Mouse (Mus musculus): ENCODE measurements around the gene Wdr48.
A peak's percentile ranks its signal among the peaks of the same experiment; 100 is the strongest.

Wdr48 gene

GRCm38 (mm10) chr9:119948804-119949203, 54.1 kb downstream of the Wdr48 start:
- Histone ChIP-seq H3K4me1 (replicated peaks; ENCODE audit: low read depth, low read length) (peaks cover 24% of the 10 kb centered on the region), H3K4me3 (replicated peaks; ENCODE audit: low read length) (no peak overlapping the region), H3K9me3 (ENCODE audit: low read length) (no peaks in the 10 kb centered on the region), H3K27me3 (ENCODE audit: insufficient read depth, low read length) (no peaks in the 10 kb centered on the region), H3K36me3 (ENCODE audit: insufficient read depth, low read length) (no peaks in the 10 kb centered on the region)
- TF ChIP-seq POU5F1 (IDR thresholded peaks at IDR 0.05; ENCODE audit: borderline replicate concordance, low read length) (no peak), NANOG (IDR thresholded peaks at IDR 0.05; ENCODE audit: borderline replicate concordance, low read length) (no peak), CTCF (conservative IDR thresholded peaks at IDR 0.05; ENCODE audit: low read length) (no peak)

GRCm38 (mm10) chr9:119950434-119950833, 55.8 kb downstream of the Wdr48 start:
- no peak for TF ChIP-seq NANOG (IDR thresholded peaks at IDR 0.05; ENCODE audit: borderline replicate concordance, low read length)
- TF ChIP-seq CTCF (conservative IDR thresholded peaks at IDR 0.05; ENCODE audit: low read length): no peak
- no peak for TF ChIP-seq POU5F1 (IDR thresholded peaks at IDR 0.05; ENCODE audit: borderline replicate concordance, low read length)
- H3K4me3 ChIP-seq (replicated peaks; ENCODE audit: low read length): no peak overlapping the region
- H3K4me1 ChIP-seq (replicated peaks; ENCODE audit: low read depth, low read length): peaks cover 25% of the 10 kb centered on the region
- no peaks in the 10 kb centered on the region for H3K27me3 ChIP-seq (ENCODE audit: insufficient read depth, low read length)
- no peaks in the 10 kb centered on the region for H3K36me3 ChIP-seq (ENCODE audit: insufficient read depth, low read length)
- H3K9me3 ChIP-seq (ENCODE audit: low read length): no peaks in the 10 kb centered on the region

GRCm38 (mm10) chr9:119951388-119951787, 56.7 kb downstream of the Wdr48 start:
- H3K4me1 ChIP-seq (replicated peaks; ENCODE audit: low read depth, low read length): peaks cover 23% of the 10 kb centered on the region
- H3K36me3 ChIP-seq (ENCODE audit: insufficient read depth, low read length): no peaks in the 10 kb centered on the region
- no peaks in the 10 kb centered on the region for H3K9me3 ChIP-seq (ENCODE audit: low read length)
- H3K27me3 ChIP-seq (ENCODE audit: insufficient read depth, low read length): no peaks in the 10 kb centered on the region
- no peak overlapping the region for H3K4me3 ChIP-seq (replicated peaks; ENCODE audit: low read length)
- no peak for TF ChIP-seq CTCF (conservative IDR thresholded peaks at IDR 0.05; ENCODE audit: low read length)

- H3K27me3 ChIP-seq (ENCODE audit: insufficient read depth, low read length): peaks cover 12% of the 10 kb centered on the region; the same call in 1 of the 2 replicates
- no peak overlapping the region for H3K4me3 ChIP-seq (replicated peaks; ENCODE audit: low read length)
- H3K9me3 ChIP-seq (ENCODE audit: low read length): no peaks in the 10 kb centered on the region
- TF ChIP-seq NANOG (IDR thresholded peaks at IDR 0.05; ENCODE audit: borderline replicate concordance, low read length) (peak; percentile 60; the same call in 1 of the 2 replicates), POU5F1 (IDR thresholded peaks at IDR 0.05; ENCODE audit: borderline replicate concordance, low read length) (no peak), CTCF (conservative IDR thresholded peaks at IDR 0.05; ENCODE audit: low read length) (no peak)
- peaks cover 71% of the 10 kb centered on the region for H3K4me1 ChIP-seq (replicated peaks; ENCODE audit: low read depth, low read length)
- no peaks in the 10 kb centered on the region for H3K36me3 ChIP-seq (ENCODE audit: insufficient read depth, low read length)
These were observed 64.2 kb downstream of the Wdr48 start for GRCm38 (mm10) chr9:119958835-119959234.

GRCm38 (mm10) chr9:119962216-119962615, 67.5 kb downstream of the Wdr48 start:
- H3K4me1 ChIP-seq (replicated peaks; ENCODE audit: low read depth, low read length): peaks cover 82% of the 10 kb centered on the region
- TF ChIP-seq CTCF (conservative IDR thresholded peaks at IDR 0.05; ENCODE audit: low read length) (no peak), POU5F1 (IDR thresholded peaks at IDR 0.05; ENCODE audit: borderline replicate concordance, low read length) (no peak), NANOG (IDR thresholded peaks at IDR 0.05; ENCODE audit: borderline replicate concordance, low read length) (no peak)
- H3K36me3 ChIP-seq (ENCODE audit: insufficient read depth, low read length): no peaks in the 10 kb centered on the region
- peaks cover 12% of the 10 kb centered on the region; the same call in 1 of the 2 replicates for H3K27me3 ChIP-seq (ENCODE audit: insufficient read depth, low read length)
- no peaks in the 10 kb centered on the region for H3K9me3 ChIP-seq (ENCODE audit: low read length)
- peak overlapping the region; percentile 71 for H3K4me3 ChIP-seq (replicated peaks; ENCODE audit: low read length)

GRCm38 (mm10) chr9:119962987-119963667, 68.4 kb downstream of the Wdr48 start:
- peaks cover 87% of the 10 kb centered on the region for H3K4me1 ChIP-seq (replicated peaks; ENCODE audit: low read depth, low read length)
- H3K36me3 ChIP-seq (ENCODE audit: insufficient read depth, low read length): no peaks in the 10 kb centered on the region
- H3K9me3 ChIP-seq (ENCODE audit: low read length): no peaks in the 10 kb centered on the region
- TF ChIP-seq CTCF (conservative IDR thresholded peaks at IDR 0.05; ENCODE audit: low read length) (peak; percentile 71), POU5F1 (IDR thresholded peaks at IDR 0.05; ENCODE audit: borderline replicate concordance, low read length) (no peak), NANOG (IDR thresholded peaks at IDR 0.05; ENCODE audit: borderline replicate concordance, low read length) (no peak)
- peak overlapping the region; percentile 71 for H3K4me3 ChIP-seq (replicated peaks; ENCODE audit: low read length)
- H3K27me3 ChIP-seq (ENCODE audit: insufficient read depth, low read length): peaks cover 12% of the 10 kb centered on the region; the same call in 1 of the 2 replicates

GRCm38 (mm10) chr9:119964206-119964605, 69.5 kb downstream of the Wdr48 start:
- no peaks in the 10 kb centered on the region for H3K9me3 ChIP-seq (ENCODE audit: low read length)
- TF ChIP-seq POU5F1 (IDR thresholded peaks at IDR 0.05; ENCODE audit: borderline replicate concordance, low read length): no peak
- TF ChIP-seq CTCF (conservative IDR thresholded peaks at IDR 0.05; ENCODE audit: low read length): no peak
- TF ChIP-seq NANOG (IDR thresholded peaks at IDR 0.05; ENCODE audit: borderline replicate concordance, low read length): no peak
- peaks cover 12% of the 10 kb centered on the region; the same call in 1 of the 2 replicates for H3K27me3 ChIP-seq (ENCODE audit: insufficient read depth, low read length)

GRCm38 (mm10) chr9:119965186-119965585, 70.5 kb downstream of the Wdr48 start:
- Histone ChIP-seq H3K27me3 (ENCODE audit: insufficient read depth, low read length) (peaks cover 12% of the 10 kb centered on the region; the same call in 1 of the 2 replicates), H3K4me1 (replicated peaks; ENCODE audit: low read depth, low read length) (peaks cover 82% of the 10 kb centered on the region), H3K9me3 (ENCODE audit: low read length) (no peaks in the 10 kb centered on the region), H3K36me3 (ENCODE audit: insufficient read depth, low read length) (peaks cover 5% of the 10 kb centered on the region; the same call in 1 of the 2 replicates), H3K4me3 (replicated peaks; ENCODE audit: low read length) (no peak overlapping the region)
- TF ChIP-seq CTCF (conservative IDR thresholded peaks at IDR 0.05; ENCODE audit: low read length) (no peak), POU5F1 (IDR thresholded peaks at IDR 0.05; ENCODE audit: borderline replicate concordance, low read length) (no peak), NANOG (IDR thresholded peaks at IDR 0.05; ENCODE audit: borderline replicate concordance, low read length) (no peak)

More at GRCm38 (mm10) chr9:119964206-119964605, 69.5 kb downstream of the Wdr48 start:
- Histone ChIP-seq H3K4me1 (replicated peaks; ENCODE audit: low read depth, low read length) (peaks cover 78% of the 10 kb centered on the region), H3K4me3 (replicated peaks; ENCODE audit: low read length) (no peak overlapping the region), H3K36me3 (ENCODE audit: insufficient read depth, low read length) (no peaks in the 10 kb centered on the region)

All from E14TG2a.4 (cell line).